Mouse (Mus musculus) limb, embryonic 14.5 days (tissue): ENCODE results near the gene Gnas. TPM values are rescaled to one million over a fixed set of nuclear protein-coding genes. Genes with fewer than 3 reads are reported as not detected.

ENCODE experiments used
- ATAC-seq: fragments of 200-750 bp; cut with Nextera tagmentation; 2 replicates; pipeline ENCODE4 v1.8.0; 2017; ENCODE audit warnings: low read depth, moderate number of reproducible peaks, moderate TSS enrichment; ENCODE audit not compliant: low FRiP score
- DNase-seq: peaks from one replicate; pipeline ENCODE4 v3.0.0-alpha.2; 2015; ENCODE audit warnings: low spot score
- H3K27ac ChIP-seq: fragments of 300-500 bp; sonication (generic); replicated peaks from 2 replicates; pipeline ENCODE4 v1.5.1; 2014; ENCODE audit warnings: low read depth, mild to moderate bottlenecking, low read length, moderate library complexity, mixed read lengths
- H3K27me3 ChIP-seq: fragments of 300-500 bp; sonication (generic); 2 replicates; pipeline ENCODE4 v1.6.1; 2014; ENCODE audit warnings: low read length, mixed read lengths; ENCODE audit not compliant: control insufficient read depth, insufficient read depth
- H3K36me3 ChIP-seq: fragments of 300-500 bp; sonication (generic); 2 replicates; pipeline ENCODE4 v1.6.1; 2014; ENCODE audit warnings: mild to moderate bottlenecking, low read length, moderate library complexity, mixed read lengths; ENCODE audit not compliant: control insufficient read depth, insufficient read depth
- H3K4me1 ChIP-seq: fragments of 300-500 bp; sonication (generic); 2 replicates; pipeline ENCODE4 v1.6.1; 2014; ENCODE audit warnings: antibody characterized with exemption, low read length, mixed read lengths; ENCODE audit not compliant: control insufficient read depth, insufficient read depth
- H3K4me2 ChIP-seq: fragments of 300-500 bp; sonication (generic); replicated peaks from 2 replicates; pipeline ENCODE4 v1.6.1; 2014; ENCODE audit warnings: low read depth, mild to moderate bottlenecking, low read length, moderate library complexity; ENCODE audit not compliant: severe bottlenecking
- H3K4me3 ChIP-seq: fragments of 300-500 bp; sonication (generic); replicated peaks from 2 replicates; pipeline ENCODE4 v1.5.1; 2014; ENCODE audit warnings: low read length
- H3K9ac ChIP-seq: fragments of 300-500 bp; sonication (generic); 2 replicates; pipeline ENCODE4 v1.6.1; 2014; ENCODE audit warnings: mild to moderate bottlenecking, low read depth, low read length, moderate library complexity; ENCODE audit not compliant: severe bottlenecking
- H3K9me3 ChIP-seq: fragments of 300-500 bp; sonication (generic); 2 replicates; pipeline ENCODE4 v1.6.1; 2016; ENCODE audit warnings: low read length; ENCODE audit not compliant: control insufficient read depth
- POLR2A ChIP-seq: fragments of 200-500 bp; IDR thresholded peaks from 2 replicates; pipeline ENCODE4 v1.8.0; 2012; ENCODE audit warnings: inconsistent platforms, mild to moderate bottlenecking, moderate library complexity, borderline replicate concordance; ENCODE audit not compliant: insufficient read depth, insufficient read length; ENCODE audit errors: extremely low read depth
- WGBS: fragments of 180-500 bp; shearing (Covaris S2); extraction: QIAGEN DNeasy Blood & Tissue Kit; methylation state at CpG from one replicate; pipeline ENCODE4 v1.1.7; 2014; 5-methylcytosine and 5-hydroxymethylcytosine counted together
- polyA plus RNA-seq, 2 experiments: library from polyadenylated mRNA; depleted of rRNA in 1 of 2; stranded (reverse) in 1 of 2; unstranded in 1 of 2; fragments of >200 nt; fragmentation: Nextera tagmentation in 1 of 2; extraction: Ambion mirVana in 1 of 2; gene quantifications; 2 replicates each; pipeline versions ENCODE4 v1.2.1 to v1.2.3; 2012 to 2014

Gnas gene
- polyA plus RNA-seq, 2 experiments, result 2,381 to 2,875 TPM

- H3K9ac ChIP-seq, result peak overlapping the region; percentile 100
- H3K9me3 ChIP-seq, result 0 out of 2 replicates have a peak, but pooled peaks cover 4% of the 10 kb centered on the region
- peaks cover 20% of the 10 kb centered on the region for H3K36me3 ChIP-seq
- peaks cover 23% of the 10 kb centered on the region for H3K4me1 ChIP-seq
- no peaks in the 10 kb centered on the region for H3K27me3 ChIP-seq
- no peak for TF ChIP-seq POLR2A
- ATAC-seq, result peak; percentile 85
- peak overlapping the region; percentile 95 for H3K4me3 ChIP-seq
- 1% methylated on average over 37 of the region's 131 CpGs for WGBS
- H3K27ac ChIP-seq, result peak overlapping the region; percentile 99
- peak overlapping the region; percentile 70 for H3K4me2 ChIP-seq
- DNase-seq, result peak; percentile 88
Measured at GRCm38 (mm10) chr2:174329663-174330615, 45.8 kb downstream of the Gnas start.

GRCm38 (mm10) chr2:174330616-174331191 is 46.6 kb downstream of the Gnas start:
- Histone ChIP-seq H3K9me3 (0 out of 2 replicates have a peak, but pooled peaks cover 4% of the 10 kb centered on the region), H3K27me3 (no peaks in the 10 kb centered on the region), H3K4me1 (peaks cover 26% of the 10 kb centered on the region), H3K4me2 (peak overlapping the region; percentile 70), H3K36me3 (peaks cover 24% of the 10 kb centered on the region), H3K9ac (peak overlapping the region; percentile 100), H3K4me3 (peak overlapping the region; percentile 95), H3K27ac (peak overlapping the region; percentile 99)
- ATAC-seq (peak; percentile 24), DNase-seq (peak; percentile 42)
- under 1% methylated on average over 29 of the region's 48 CpGs for WGBS
- no peak for TF ChIP-seq POLR2A

GRCm38 (mm10) chr2:174331282-174332030 is 47.3 kb downstream of the Gnas start:
- 21% methylated on average over 12 of the region's 12 CpGs for WGBS
- ATAC-seq, result no peak

GRCm38 (mm10) chr2:174333239-174333890 is 49.2 kb downstream of the Gnas start:
- Histone ChIP-seq H3K27ac (no peak overlapping the region), H3K4me3 (peak overlapping the region; percentile 95), H3K9me3 (no peaks in the 10 kb centered on the region), H3K36me3 (peaks cover 18% of the 10 kb centered on the region), H3K4me2 (peak overlapping the region; percentile 70), H3K4me1 (peaks cover 43% of the 10 kb centered on the region), H3K27me3 (no peaks in the 10 kb centered on the region), H3K9ac (no peak overlapping the region)
- ATAC-seq (no peak), DNase-seq (no peak)
- WGBS, result 50% methylated on average over 7 of the region's 7 CpGs
- TF ChIP-seq POLR2A, result no peak

More at GRCm38 (mm10) chr2:174331282-174332030, 47.3 kb downstream of the Gnas start:
- peaks cover 24% of the 10 kb centered on the region for H3K36me3 ChIP-seq
- H3K9me3 ChIP-seq, result 0 out of 2 replicates have a peak, but pooled peaks cover 4% of the 10 kb centered on the region
- peak overlapping the region; percentile 100 for H3K9ac ChIP-seq
- H3K4me1 ChIP-seq, result peaks cover 32% of the 10 kb centered on the region
- peak overlapping the region; percentile 99 for H3K27ac ChIP-seq
- H3K4me3 ChIP-seq, result peak overlapping the region; percentile 95
- DNase-seq, result no peak
- no peaks in the 10 kb centered on the region for H3K27me3 ChIP-seq
- no peak for TF ChIP-seq POLR2A
- H3K4me2 ChIP-seq, result peak overlapping the region; percentile 70
